Mouse (Mus musculus) hindbrain, embryonic 15.5 days (tissue): ENCODE data around the gene Nle1. TPM values are rescaled to one million over a fixed set of nuclear protein-coding genes. Genes with fewer than 3 reads are reported as not detected.
A peak's percentile ranks its signal among the peaks of the same experiment; 100 is the strongest.

Experiments
- ATAC-seq: fragments of 200-750 bp; cut with Nextera tagmentation; 2 replicates; pipeline ENCODE4 v1.8.0; 2017; ENCODE audit warnings: low read depth, moderate number of reproducible peaks, moderate TSS enrichment; ENCODE audit not compliant: low FRiP score
- H3K27ac ChIP-seq: fragments of 300-500 bp; sonication (generic); replicated peaks from 2 replicates; pipeline ENCODE4 v1.5.1; 2015; ENCODE audit warnings: mild to moderate bottlenecking, inconsistent platforms
- H3K27me3 ChIP-seq: fragments of 300-500 bp; sonication (generic); 2 replicates; pipeline ENCODE4 v1.6.1; 2015; ENCODE audit warnings: control low read depth, inconsistent platforms
- H3K36me3 ChIP-seq: fragments of 300-500 bp; sonication (generic); 2 replicates; pipeline ENCODE4 v1.6.1; 2015; ENCODE audit warnings: control low read depth, inconsistent platforms
- H3K4me1 ChIP-seq: fragments of 300-500 bp; sonication (generic); replicated peaks from 2 replicates; pipeline ENCODE4 v1.6.1; 2015; ENCODE audit warnings: control low read depth, inconsistent platforms
- H3K4me2 ChIP-seq: fragments of 300-500 bp; sonication (generic); 2 replicates; pipeline ENCODE4 v1.6.1; 2015; ENCODE audit warnings: moderate library complexity, mild to moderate bottlenecking, inconsistent platforms
- H3K4me3 ChIP-seq: fragments of 300-500 bp; sonication (generic); 2 replicates; pipeline ENCODE4 v1.5.1; 2015; ENCODE audit warnings: mild to moderate bottlenecking, inconsistent platforms
- H3K9ac ChIP-seq: fragments of 300-500 bp; sonication (generic); 2 replicates; pipeline ENCODE4 v1.6.1; 2015; ENCODE audit warnings: inconsistent platforms
- H3K9me3 ChIP-seq: fragments of 300-500 bp; sonication (generic); 2 replicates; pipeline ENCODE4 v1.6.1; 2016; ENCODE audit warnings: control low read depth, inconsistent platforms
- WGBS: fragments of 180-500 bp; shearing (Covaris S2); methylation state at CpG from one replicate; pipeline ENCODE4 v1.1.7; 2015; 5-methylcytosine and 5-hydroxymethylcytosine counted together
- polyA plus RNA-seq: library from polyadenylated mRNA; unstranded; fragments of >200 nt; fragmentation: Nextera tagmentation; extraction: Ambion mirVana; gene quantifications from 2 replicates; pipeline ENCODE4 v1.2.1, GENCODE M21; 2015

Gene Nle1
- polyA plus RNA-seq, 1 experiment from 2014 or later: 34.4 TPM

DNA sequence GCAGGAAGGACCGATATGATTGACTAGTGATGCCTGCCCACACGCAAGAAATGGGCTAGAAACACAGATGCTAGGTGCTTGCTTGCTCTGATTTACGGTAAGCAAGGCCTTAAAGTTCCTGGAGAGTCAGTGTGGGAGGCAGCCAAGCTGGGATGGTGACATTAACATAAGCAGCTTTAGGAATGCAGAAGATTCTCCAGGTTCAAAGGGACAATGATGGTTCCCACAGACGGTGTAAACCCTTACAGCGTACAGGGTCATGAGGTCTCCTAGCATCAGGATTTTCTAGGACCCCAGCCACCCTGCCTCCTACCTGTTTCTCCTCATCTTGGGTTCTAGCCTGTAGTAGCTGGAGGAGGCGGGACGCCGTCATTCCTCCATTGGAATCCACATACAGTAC lies 25.0 kb downstream of the Nle1 start:
- no peak for ATAC-seq
- Histone ChIP-seq H3K9ac (no peak overlapping the region), H3K4me1 (peaks cover under 1% of the 10 kb centered on the region; the same call in 1 of the 2 replicates), H3K9me3 (no peaks in the 10 kb centered on the region), H3K27me3 (no peaks in the 10 kb centered on the region), H3K27ac (no peak overlapping the region), H3K4me3 (no peak overlapping the region), H3K4me2 (no peak overlapping the region), H3K36me3 (no peaks in the 10 kb centered on the region)
- 71% methylated on average over 8 of the region's 8 CpGs for WGBS

DNA sequence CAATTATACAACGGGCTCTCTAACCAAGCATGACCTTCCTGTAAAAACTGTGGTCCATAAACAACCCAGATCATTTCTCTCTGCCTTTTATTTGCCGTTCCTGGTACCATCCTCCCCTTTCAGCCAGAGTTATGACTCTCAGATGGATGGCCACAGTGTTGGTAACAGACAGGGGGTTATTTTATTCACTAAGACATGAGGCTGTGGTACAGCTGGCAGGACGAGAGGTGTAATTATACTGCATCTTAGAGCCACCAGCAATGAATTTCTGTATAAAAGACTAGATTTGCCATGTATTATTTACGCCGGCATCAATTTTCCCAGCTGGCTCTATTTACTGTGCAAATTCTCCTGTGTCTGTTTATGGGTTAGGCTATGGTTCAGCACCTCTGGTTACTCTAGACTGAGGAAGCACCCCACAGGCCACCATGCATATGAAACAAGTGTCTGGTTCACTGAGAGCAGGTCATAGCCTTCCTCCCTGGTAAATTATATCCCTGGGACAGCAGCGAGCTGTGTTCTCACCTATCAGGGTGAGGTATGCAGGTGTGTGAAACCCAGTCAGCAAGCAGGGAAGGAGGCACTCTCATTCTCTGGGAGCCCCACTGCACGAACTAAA lies 30.4 kb downstream of the Nle1 start:
- 76% methylated on average over 7 of the region's 7 CpGs for WGBS
- no peaks in the 10 kb centered on the region for H3K4me1 ChIP-seq
- no peak for ATAC-seq
- no peaks in the 10 kb centered on the region for H3K27me3 ChIP-seq
- H3K9ac ChIP-seq: no peak overlapping the region
- H3K27ac ChIP-seq: no peak overlapping the region
- no peak overlapping the region for H3K4me3 ChIP-seq
- no peaks in the 10 kb centered on the region for H3K9me3 ChIP-seq
- no peaks in the 10 kb centered on the region for H3K36me3 ChIP-seq
- H3K4me2 ChIP-seq: no peak overlapping the region

DNA sequence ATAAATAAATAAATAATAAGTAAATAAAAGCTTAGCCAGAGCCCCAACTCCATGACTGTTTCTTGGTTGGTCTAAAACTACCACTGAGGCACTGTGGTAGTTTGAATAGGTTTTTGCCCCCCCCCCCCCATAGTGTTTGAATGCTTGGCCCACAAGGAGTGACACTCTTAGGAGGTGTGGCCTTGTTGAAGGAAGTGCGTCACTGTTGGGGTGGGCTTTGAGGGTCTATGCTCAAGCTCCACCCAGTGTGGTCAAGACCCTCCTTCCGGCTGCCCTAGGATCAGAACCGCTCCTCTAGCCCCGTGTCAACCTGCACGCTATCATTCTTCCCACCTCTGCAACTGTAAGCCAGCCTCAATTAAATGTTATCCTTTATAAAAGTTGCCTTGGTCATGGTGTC lies 32.6 kb downstream of the Nle1 start:
- H3K4me1 ChIP-seq: peaks cover 9% of the 10 kb centered on the region; the same call in 1 of the 2 replicates
- no peak overlapping the region for H3K9ac ChIP-seq
- no peaks in the 10 kb centered on the region for H3K36me3 ChIP-seq
- WGBS: 92% methylated on average over 5 of the region's 5 CpGs
- H3K27ac ChIP-seq: no peak overlapping the region
- ATAC-seq: no peak
- no peaks in the 10 kb centered on the region for H3K9me3 ChIP-seq
- no peaks in the 10 kb centered on the region for H3K27me3 ChIP-seq
- no peak overlapping the region for H3K4me2 ChIP-seq
- no peak overlapping the region for H3K4me3 ChIP-seq

DNA sequence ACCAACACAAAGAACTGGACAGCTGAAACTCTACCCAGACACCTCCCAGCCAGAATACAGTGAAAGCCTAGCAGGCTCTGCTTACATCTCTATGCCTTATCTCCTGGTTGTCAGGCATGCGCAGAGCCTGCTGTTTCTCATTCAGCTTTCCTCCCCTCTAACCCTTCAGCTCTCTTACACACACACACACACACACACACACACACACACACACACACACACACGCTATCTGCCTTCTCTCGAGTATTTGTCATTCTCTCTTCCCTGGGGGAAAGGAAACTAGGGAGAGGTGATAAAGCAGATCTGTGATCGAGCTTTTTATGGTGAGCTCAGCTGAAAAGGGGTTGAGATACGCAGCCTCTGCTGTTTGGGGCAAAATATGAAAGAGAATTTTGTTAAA lies 33.3 kb downstream of the Nle1 start:
- no peak overlapping the region for H3K4me3 ChIP-seq
- ATAC-seq: no peak
- 69% methylated on average over 5 of the region's 5 CpGs for WGBS
- no peaks in the 10 kb centered on the region for H3K9me3 ChIP-seq
- H3K27me3 ChIP-seq: no peaks in the 10 kb centered on the region
- H3K27ac ChIP-seq: no peak overlapping the region
- no peaks in the 10 kb centered on the region for H3K36me3 ChIP-seq
- H3K9ac ChIP-seq: no peak overlapping the region
- H3K4me1 ChIP-seq: peaks cover 16% of the 10 kb centered on the region; the same call in 1 of the 2 replicates
- no peak overlapping the region for H3K4me2 ChIP-seq

DNA sequence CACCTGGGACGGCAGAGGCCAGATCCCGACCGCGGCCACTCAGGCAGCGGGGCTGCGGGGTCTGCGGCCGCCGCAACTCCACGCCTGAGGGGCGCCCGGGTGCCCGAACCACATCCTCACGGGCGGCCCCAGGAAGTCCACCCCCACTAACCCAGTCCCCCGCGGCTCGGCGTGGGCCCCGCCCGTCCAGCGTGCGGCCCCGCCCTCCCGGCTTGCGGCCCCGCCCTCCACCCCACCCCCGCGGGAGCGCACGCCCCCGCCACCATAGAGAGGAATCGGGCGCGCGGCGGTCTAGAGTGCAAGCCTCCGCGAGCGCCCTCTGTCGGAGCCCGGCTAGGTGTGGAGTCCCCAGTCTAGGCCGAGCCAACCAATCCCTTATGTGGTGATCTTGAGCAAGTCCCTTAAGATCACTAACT lies 37.2 kb downstream of the Nle1 start, which contains the start of gene Rffl:
TSS of gene Rffl (minus strand) at position 180 of the 416 bp plus-strand sequence.
- Histone ChIP-seq H3K36me3 (no peaks in the 10 kb centered on the region), H3K4me3 (peak within 1 kb of the TSS; percentile 88), H3K9ac (peak within 1 kb of the TSS; percentile 69), H3K27me3 (no peaks in the 10 kb centered on the region), H3K4me2 (peak within 1 kb of the TSS; percentile 85), H3K4me1 (peaks cover 18% of the 10 kb centered on the region; the same call in 1 of the 2 replicates), H3K27ac (peak within 1 kb of the TSS; percentile 36; the same call in 1 of the 2 replicates), H3K9me3 (no peaks in the 10 kb centered on the region)
- 0% methylated on average over 39 of the region's 43 CpGs for WGBS
- ATAC-seq: peak; percentile 97

DNA sequence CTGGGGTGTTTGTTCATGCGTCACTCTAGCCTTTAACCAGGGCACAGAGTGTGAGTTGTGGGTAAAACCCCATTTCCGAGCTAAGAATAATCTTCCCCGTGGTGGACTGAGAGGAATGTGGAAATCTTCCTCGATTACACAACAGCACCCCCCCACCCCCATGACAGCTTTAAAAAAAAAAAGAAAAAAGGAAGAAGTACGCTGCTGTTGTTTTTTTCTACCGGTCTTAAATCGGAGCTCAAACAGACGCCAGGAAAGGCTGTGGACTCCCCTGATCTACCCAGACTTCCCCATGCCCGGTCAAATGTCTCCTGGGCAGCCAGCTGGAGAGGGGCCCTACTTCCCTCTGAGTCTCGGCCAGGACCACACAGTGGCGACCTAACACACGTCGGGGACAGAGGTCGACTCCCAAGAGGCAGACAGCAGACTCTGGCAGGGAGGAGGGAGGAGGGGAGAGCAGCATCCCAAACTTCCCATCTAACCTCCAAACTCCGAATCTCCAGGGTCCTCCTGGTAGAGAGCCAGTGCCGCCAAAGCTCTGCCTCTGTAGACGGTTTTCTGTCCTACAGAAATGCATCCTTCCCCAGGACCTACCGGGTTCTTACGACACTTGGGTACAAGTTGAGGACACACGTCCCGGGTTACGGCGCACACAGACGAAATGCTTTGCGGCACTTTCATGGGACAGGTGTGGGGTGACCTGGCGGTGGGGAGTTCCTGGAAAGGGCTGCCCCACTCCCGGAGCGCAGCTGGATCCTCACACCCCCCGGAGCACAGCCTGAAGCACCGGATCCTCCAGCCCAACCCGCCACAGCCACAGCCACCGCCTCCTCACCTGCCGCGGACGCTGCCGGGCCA lies 37.8 kb downstream of the Nle1 start:
- ATAC-seq: peak; percentile 17
- H3K4me1 ChIP-seq: peaks cover 18% of the 10 kb centered on the region; the same call in 1 of the 2 replicates
- H3K9me3 ChIP-seq: no peaks in the 10 kb centered on the region
- peak overlapping the region; percentile 69 for H3K9ac ChIP-seq
- H3K4me3 ChIP-seq: peak overlapping the region; percentile 88
- WGBS: 4% methylated on average over 36 of the region's 36 CpGs
- peak overlapping the region; percentile 36; the same call in 1 of the 2 replicates for H3K27ac ChIP-seq
- H3K36me3 ChIP-seq: no peaks in the 10 kb centered on the region
- H3K27me3 ChIP-seq: no peaks in the 10 kb centered on the region
- H3K4me2 ChIP-seq: peak overlapping the region; percentile 85

DNA sequence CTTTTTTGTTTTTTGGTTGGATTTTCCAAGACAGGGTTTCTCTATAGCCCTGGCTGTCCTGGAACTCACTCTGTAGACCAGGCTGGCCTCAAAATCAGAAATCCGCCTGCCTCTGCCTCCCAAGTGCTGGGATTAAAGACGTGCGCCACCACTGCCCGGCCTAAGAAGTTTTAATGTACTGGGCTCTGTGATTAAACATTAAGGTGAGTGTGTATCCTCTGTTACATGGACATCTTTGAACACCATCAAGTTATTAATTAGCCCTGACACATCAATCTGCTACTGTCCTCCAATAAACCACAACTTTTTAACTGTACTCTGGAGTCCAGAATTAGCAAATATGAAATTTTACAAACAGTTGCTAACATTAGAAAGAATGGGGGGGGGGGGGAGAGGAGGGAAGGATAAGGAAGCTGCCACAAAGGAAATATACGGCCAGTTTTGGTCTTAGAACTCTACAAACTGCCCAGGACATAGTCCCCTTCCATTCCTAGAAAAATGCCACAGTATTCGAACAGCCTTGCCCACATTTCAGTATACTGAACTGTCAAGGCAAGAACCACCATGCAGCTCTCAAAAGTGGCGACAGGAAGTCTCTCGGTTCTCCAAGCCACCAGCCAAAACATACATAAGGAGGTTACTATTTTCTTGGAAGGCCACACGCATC lies 38.6 kb downstream of the Nle1 start:
- Histone ChIP-seq H3K27me3 (no peaks in the 10 kb centered on the region), H3K9ac (no peak overlapping the region), H3K36me3 (no peaks in the 10 kb centered on the region), H3K4me1 (peaks cover 18% of the 10 kb centered on the region; the same call in 1 of the 2 replicates), H3K27ac (no peak overlapping the region), H3K4me3 (no peak overlapping the region), H3K9me3 (no peaks in the 10 kb centered on the region), H3K4me2 (peak overlapping the region; percentile 85)
- WGBS: 77% methylated on average over 9 of the region's 9 CpGs
- no peak for ATAC-seq

DNA sequence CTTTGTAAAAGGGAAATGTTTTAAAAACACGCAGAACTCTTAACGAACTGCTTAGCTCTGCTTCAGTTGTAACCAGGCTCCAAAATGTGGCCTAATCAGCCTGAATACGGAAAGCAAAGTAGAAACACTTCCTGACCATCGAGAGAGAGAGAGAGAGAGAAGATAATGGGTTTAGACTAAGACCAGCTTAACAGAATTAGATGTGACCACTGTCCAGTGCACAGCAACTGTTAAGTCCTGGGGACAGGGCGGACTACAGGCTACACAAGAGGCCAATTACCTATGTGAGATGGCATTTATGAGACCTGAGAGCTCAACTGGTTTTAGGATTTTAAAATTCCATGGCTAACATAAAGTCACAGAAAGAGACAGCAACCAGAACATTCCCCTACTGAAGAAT lies 40.3 kb downstream of the Nle1 start:
- H3K36me3 ChIP-seq: no peaks in the 10 kb centered on the region
- H3K4me1 ChIP-seq: peaks cover 23% of the 10 kb centered on the region; the same call in 1 of the 2 replicates
- H3K4me3 ChIP-seq: no peak overlapping the region
- no peak overlapping the region for H3K9ac ChIP-seq
- H3K4me2 ChIP-seq: no peak overlapping the region
- whole genome bisulfite sequencing: 88% methylated on average over 5 of the region's 5 CpGs
- no peak overlapping the region for H3K27ac ChIP-seq
- no peaks in the 10 kb centered on the region for H3K9me3 ChIP-seq
- H3K27me3 ChIP-seq: no peaks in the 10 kb centered on the region
- ATAC-seq: no peak

DNA sequence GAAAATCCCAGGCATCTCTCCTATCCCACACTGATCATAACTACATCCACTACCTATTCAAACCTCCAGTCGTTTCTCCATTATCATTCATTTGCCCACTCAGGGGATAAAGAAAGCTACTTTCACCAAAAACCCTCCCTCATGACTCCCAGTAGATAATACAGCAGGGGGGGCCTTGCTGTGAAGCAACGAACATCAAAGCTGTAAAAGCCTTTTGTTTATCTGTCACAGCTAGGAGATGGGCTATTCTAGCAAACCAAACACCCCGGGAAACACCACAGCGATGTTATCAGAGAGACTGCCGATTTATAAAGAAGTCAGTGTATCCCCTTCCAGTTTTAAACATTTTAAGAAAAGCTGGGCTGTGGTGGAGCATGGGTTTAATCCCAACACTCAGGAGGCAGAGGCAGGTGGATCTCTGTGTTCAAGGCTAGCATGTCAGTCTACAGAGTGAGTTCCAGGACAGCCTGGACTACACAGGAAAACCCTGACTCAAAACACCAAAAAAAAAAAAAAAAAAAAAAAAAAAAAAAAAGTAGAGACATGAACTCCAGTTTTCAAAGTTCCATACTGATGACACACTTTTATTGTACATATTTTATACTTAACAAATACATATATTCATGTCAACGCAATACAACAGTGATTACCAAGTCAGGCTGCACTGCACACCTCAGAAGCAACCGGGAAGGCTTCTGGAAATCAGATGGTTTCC lies 41.2 kb downstream of the Nle1 start:
- Histone ChIP-seq H3K36me3 (no peaks in the 10 kb centered on the region), H3K4me2 (no peak overlapping the region), H3K27me3 (no peaks in the 10 kb centered on the region), H3K27ac (no peak overlapping the region), H3K4me3 (no peak overlapping the region), H3K9me3 (no peaks in the 10 kb centered on the region), H3K9ac (no peak overlapping the region), H3K4me1 (peaks cover 29% of the 10 kb centered on the region; the same call in 1 of the 2 replicates)
- ATAC-seq: no peak
- 27% methylated on average over 7 of the region's 7 CpGs for WGBS

DNA sequence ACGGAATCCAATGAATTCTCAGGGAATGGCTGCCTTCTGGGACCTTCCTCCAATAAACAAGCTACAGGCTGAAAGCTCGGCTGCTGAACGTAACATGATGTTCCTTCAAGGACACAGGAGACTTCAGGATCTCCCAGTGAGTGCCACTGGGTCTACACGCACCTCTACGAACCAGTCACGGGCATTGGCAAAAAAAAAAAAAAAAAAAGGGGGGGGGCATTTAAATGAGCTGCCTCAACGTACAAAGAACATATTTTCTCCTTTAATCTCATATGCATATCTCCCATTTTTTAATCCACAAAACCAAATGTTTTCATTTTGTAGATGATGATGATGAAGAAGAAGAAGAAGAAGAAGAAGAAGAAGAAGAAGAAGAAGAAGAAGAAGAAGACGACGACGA lies 42.3 kb downstream of the Nle1 start:
- WGBS: 76% methylated on average over 10 of the region's 10 CpGs
- Histone ChIP-seq H3K4me2 (no peak overlapping the region), H3K9ac (no peak overlapping the region), H3K27ac (no peak overlapping the region), H3K9me3 (no peaks in the 10 kb centered on the region), H3K4me3 (no peak overlapping the region), H3K4me1 (peaks cover 23% of the 10 kb centered on the region; the same call in 1 of the 2 replicates), H3K27me3 (no peaks in the 10 kb centered on the region), H3K36me3 (no peaks in the 10 kb centered on the region)
- no peak for ATAC-seq

DNA sequence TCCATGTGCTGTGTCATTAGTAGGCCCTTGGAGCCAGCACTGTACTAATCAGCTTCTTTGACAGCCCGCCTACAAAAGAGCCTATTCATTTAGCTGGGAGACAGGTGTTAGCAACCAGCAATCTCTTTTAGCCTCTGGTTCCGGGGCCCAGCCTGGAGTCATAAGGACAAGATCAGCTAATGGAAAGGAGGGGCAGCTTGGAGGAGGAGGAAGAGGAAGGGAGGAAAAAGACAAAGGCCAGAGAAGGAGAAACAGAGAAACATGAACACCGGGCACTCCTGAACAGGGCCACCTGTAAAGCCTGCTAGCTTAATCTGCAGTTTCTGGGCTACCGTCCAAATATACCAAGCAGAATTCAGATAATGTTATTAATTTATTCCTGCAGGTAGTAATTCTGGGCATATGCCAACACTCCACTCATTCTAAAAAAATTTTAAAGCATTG lies 44.7 kb downstream of the Nle1 start:
- WGBS: 42% methylated on average over 4 of the region's 4 CpGs
- Histone ChIP-seq H3K9ac (no peak overlapping the region), H3K36me3 (no peaks in the 10 kb centered on the region), H3K4me1 (peaks cover 11% of the 10 kb centered on the region; the same call in 1 of the 2 replicates), H3K4me2 (no peak overlapping the region), H3K9me3 (no peaks in the 10 kb centered on the region), H3K27ac (0 out of 2 replicates have a peak overlapping the region, but pooled peaks have one; percentile 34), H3K27me3 (no peaks in the 10 kb centered on the region), H3K4me3 (no peak overlapping the region)
- ATAC-seq: no peak
